Mouse (Mus musculus) natural killer cell, adult 2 months (primary cell): ENCODE data around the gene Spred2.

ENCODE experiments used
- DNase-seq, 2 experiments: peaks; one replicate each; pipeline ENCODE4 v3.0.0; 2022; ENCODE audit warnings: low spot score in 2 of 2

Gene Spred2

GRCm38 (mm10) chr11:19923888-19924756 lies at the start of gene Spred2:
TSS of gene Spred2 (plus strand) at chr11:19924375.
- DNase-seq: peak; percentile 79 to 83

DNA sequence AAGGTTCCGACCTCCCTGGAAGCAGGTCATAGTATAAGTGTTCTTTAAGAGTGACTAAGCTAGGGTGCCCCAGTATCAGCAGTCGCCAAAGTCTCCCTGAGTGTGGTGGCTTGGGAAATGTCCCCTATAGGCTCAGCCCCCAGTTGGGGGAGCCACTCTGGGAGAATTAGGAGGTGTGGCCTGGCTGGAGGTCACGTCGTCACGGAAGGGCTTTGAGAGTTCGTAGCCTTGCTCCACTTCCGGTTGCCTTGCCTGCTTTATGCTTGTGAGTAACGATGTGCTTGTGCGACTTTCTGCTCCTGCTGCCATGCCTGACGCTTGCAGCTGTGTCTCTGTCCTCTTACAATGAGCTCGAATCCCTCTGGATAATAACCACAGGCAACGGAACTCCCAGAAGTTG lies 48.6 kb upstream of the Spred2 start:
- no peak for DNase-seq

DNA sequence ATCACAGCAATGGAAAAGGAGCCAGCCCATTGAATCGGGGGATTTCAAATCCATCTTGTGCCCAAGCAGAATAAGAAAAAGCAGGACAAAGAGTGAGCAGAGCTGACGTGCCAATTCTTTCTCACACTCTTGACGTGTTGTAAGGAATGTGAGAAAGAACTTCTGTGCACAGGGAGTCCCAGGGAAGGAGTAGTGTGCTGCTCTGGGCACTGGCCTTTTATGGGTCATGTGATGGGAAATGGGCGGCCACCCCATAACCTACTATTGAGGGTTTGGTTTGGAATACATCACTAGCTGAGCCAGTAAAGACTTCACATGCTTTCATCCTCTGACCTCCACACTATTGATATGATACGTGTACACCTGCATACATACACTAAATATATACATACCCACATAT lies 48.2 kb upstream of the Spred2 start:
- no peak for DNase-seq

- DNase-seq: no peak
Measured at GRCm38 (mm10) chr11:19877239-19877915, 46.8 kb upstream of the Spred2 start.

- no peak for DNase-seq
Measured at GRCm38 (mm10) chr11:19881342-19881741, 42.8 kb upstream of the Spred2 start.

DNA sequence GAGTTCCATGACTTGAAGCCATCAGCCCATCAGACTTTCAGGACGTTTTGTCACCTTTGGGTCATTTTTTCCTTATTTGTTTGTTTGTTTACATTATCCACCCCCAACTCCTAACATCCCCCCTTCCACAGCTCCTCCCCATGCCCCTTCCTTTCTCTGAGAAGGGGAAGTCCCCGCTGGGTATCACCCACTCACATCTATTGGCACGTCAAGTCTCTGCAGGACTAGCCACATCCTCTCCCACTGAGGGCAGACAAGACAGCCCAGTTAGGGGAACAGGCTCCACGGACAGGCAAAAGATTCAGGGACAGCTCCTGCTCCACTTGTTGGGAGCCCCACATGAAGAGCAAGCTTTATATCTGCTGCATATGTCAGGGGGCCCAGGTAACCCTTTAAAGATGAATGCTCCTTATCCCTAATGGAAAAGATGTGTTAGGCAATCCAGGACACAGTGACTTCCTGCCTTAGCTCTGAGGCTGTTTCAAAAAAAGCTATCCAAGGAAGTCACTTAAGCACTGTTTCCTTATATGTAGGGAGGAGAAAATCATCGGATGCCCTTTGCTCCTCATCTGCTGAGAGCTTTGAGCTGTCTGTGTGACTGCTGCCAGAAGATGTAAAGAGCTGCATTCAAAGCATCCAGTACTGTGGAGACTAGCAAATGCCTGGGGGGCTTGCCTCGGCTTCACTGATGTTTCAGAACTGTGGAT lies 33.3 kb upstream of the Spred2 start:
- DNase-seq: peak; percentile 14 to 39

DNA sequence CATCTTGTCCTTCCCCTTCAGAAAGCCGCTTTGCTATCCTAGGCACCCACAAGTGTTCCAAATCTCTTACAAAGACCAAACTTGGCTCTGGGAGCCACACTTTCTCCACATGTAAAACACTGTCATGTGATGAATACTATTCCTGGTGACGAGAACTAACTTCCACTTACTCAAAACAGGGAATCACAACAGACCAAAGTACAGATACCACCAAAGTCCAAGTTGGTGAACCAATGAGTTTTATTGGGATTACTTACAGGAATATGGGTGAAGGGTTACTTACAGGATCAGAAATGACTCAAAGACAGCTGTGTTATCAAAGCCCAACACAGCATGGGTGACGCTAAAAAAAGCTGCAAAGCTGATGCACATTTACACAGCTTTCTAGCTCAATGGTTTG lies 30.9 kb upstream of the Spred2 start:
- no peak for DNase-seq

GRCm38 (mm10) chr11:19899621-19900020 lies 24.6 kb upstream of the Spred2 start:
- DNase-seq: no peak

GRCm38 (mm10) chr11:19900712-19901111 lies 23.5 kb upstream of the Spred2 start:
- DNase-seq: no peak

GRCm38 (mm10) chr11:19911216-19911615 lies 13.0 kb upstream of the Spred2 start:
- DNase-seq: no peak

- DNase-seq: no peak
Measured at GRCm38 (mm10) chr11:19912179-19912578, 12.0 kb upstream of the Spred2 start.

- peak in 1 of 2 experiments; percentile 9 for DNase-seq
Measured at GRCm38 (mm10) chr11:19912661-19913060, 11.5 kb upstream of the Spred2 start.

- DNase-seq: no peak
Measured at GRCm38 (mm10) chr11:19913761-19914160, 10.4 kb upstream of the Spred2 start.

- DNase-seq: no peak
Measured at GRCm38 (mm10) chr11:19917381-19918245, 6.6 kb upstream of the Spred2 start.

DNA sequence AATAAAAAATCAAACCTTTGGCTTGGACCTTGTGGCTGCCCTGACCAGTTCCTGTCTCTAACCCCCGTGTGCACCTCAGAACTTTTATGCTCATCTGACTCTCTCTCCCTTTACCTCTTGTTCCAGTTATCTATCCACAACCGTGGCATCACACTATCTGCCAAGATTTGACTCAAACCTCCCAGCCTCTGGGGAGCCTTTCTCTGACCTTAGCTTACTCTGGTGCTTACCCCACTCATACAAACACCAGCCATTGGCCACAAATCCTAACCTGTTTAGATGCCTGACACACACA lies 6.0 kb upstream of the Spred2 start:
- no peak for DNase-seq

DNA sequence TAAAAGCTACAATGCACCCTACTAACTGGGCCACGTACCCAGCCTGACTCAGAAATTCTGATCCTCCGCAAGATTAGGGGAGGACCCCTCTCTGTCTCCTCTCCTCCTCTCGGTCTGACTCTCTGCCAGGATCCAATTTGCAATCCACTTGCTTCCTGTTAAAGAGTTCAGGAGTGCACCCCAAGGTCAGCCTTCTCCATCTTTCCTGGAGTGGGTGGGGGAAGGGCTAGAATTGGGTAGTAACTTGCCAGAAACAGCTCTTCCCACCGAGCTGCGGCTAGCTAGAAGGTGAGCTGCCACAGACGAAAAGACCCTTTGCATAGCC lies 4.8 kb upstream of the Spred2 start:
- no peak for DNase-seq

DNA sequence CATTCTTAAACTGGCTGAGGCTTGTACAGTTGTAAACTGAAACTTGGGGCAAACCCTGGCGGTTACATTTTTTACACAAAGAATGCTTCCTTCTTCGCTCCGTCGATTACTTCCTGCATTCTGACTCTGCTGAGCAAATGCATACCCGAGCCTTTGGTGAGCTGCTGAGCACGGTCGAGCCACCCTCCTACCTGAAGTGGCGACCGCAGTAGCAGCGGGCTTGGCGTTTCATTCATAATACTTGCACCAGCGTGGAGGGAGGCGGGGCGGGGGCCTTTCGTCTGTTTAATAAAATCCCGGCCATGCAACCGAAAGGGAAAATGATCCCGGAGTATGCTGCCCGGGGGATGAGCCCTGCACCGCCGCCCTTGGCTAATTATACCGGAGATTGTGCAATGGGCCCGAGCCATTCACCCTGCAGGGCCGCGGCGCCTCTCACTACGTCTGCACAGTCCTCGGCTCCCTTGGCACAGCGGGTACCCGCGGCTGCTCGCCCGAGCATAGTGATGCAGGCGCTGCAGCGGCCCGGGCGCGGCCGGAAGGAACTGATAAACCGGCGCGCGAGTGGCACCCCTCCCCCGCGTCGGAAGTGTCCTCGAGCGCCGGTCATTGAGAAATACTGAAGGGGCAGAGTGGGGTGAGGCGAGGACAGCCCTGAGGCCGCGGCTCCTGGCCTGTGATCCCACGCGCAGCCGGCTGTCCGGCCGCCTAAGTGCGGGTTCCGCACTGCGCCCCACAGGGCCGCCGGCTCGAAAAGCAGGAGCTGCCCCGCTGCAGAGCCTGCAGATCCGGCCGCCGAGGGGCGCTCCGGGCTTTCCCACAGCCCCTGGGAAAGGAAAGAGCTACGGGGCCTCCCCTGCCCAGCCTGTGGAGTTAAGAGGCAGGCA lies 4.1 kb upstream of the Spred2 start:
- DNase-seq: peak; percentile 75 to 78

GRCm38 (mm10) chr11:19921723-19922122 lies 2.5 kb upstream of the Spred2 start:
- DNase-seq: no peak

GRCm38 (mm10) chr11:19922208-19922607 lies 2.0 kb upstream of the Spred2 start:
- no peak for DNase-seq

GRCm38 (mm10) chr11:19924757-19925148 lies 578 bp downstream of the Spred2 start:
- DNase-seq: no peak
